ENCODE assay signal across 14 mouse cellular contexts in genomic region chr2:62390961-62391461, GRCm38 (mm10). TPM values are rescaled to one million over a fixed set of nuclear protein-coding genes. Genes with fewer than 3 reads are reported as not detected.
DNase-seq lines count a peak whose midpoint lies in the region; ATAC-seq lines count a peak whose summit lies in the region.
"Had no signal": no experiment of that assay in that cellular context is flagged by ENCODE, and none has a peak within 500 bp of the region (broad histone marks: within the 10 kb centered on the region; RNA-seq: fewer than 3 reads in every experiment).

No protein-coding gene starts in this region.

- no peaks in the 10 kb centered on the region for H3K27me3 ChIP-seq in liver, embryonic 13.5 days
- H3K27me3 ChIP-seq: embryonic facial prominence, embryonic 13.5 days; heart, embryonic 13.5 days; lung, embryonic 15.5 days; neural tube, embryonic 15.5 days had no signal

- H3K9ac ChIP-seq in liver, embryonic 13.5 days = no peak overlapping the region
- H3K9ac ChIP-seq: embryonic facial prominence, embryonic 13.5 days; heart, embryonic 13.5 days; lung, embryonic 15.5 days; neural tube, embryonic 15.5 days had no signal

- peak overlapping the region; percentile 36 for H3K4me2 ChIP-seq in liver, embryonic 13.5 days
- H3K4me2 ChIP-seq: embryonic facial prominence, embryonic 13.5 days; heart, embryonic 13.5 days; lung, embryonic 15.5 days; neural tube, embryonic 15.5 days had no signal

- peak; percentile 85 for ATAC-seq in liver, embryonic 13.5 days (ENCODE audit: low read depth)

- no peaks in the 10 kb centered on the region for H3K9me3 ChIP-seq in liver, embryonic 13.5 days (replicated peaks)
- H3K9me3 ChIP-seq: embryonic facial prominence, embryonic 13.5 days; heart, embryonic 13.5 days; lung, embryonic 15.5 days; neural tube, embryonic 15.5 days had no signal

- H3K4me1 ChIP-seq in liver, embryonic 13.5 days (replicated peaks) = peaks cover 9% of the 10 kb centered on the region; the same call in 1 of the 2 replicates
- H3K4me1 ChIP-seq: embryonic facial prominence, embryonic 13.5 days; heart, embryonic 13.5 days; lung, embryonic 15.5 days; neural tube, embryonic 15.5 days had no signal

- DNase-seq in heart, adult 11 months = peak; percentile 92
- DNase-seq in heart, adult 8-10 months (ENCODE audit: low spot score) = no peak
- peak; percentile 47 for DNase-seq in c-Kit-positive CD71-negative TER-119-negative erythroid progenitor cells, embryonic 14.5 days (ENCODE audit: low read depth)
- no peak for DNase-seq in liver, embryonic 13.5 days
- DNase-seq in thymus, adult 18-20 months = peak; percentile 18 to 49
- no peak for DNase-seq in embryo, embryonic 10 days (ENCODE audit: low spot score)
- DNase-seq in cerebellum, postnatal 14 days = no peak
- DNase-seq in retina, embryonic 14.5 days (ENCODE audit: low spot score) = no peak
- DNase-seq: adrenal gland, adult 2 months had no signal

- no peak overlapping the region for H3K27ac ChIP-seq in liver, embryonic 13.5 days
- H3K27ac ChIP-seq: embryonic facial prominence, embryonic 13.5 days; heart, embryonic 13.5 days; lung, embryonic 15.5 days; neural tube, embryonic 15.5 days had no signal

- no peaks in the 10 kb centered on the region for H3K36me3 ChIP-seq in liver, embryonic 13.5 days
- H3K36me3 ChIP-seq: embryonic facial prominence, embryonic 13.5 days; lung, embryonic 15.5 days; neural tube, embryonic 15.5 days had no signal

- 14% methylated on average over 12 of the region's 12 CpGs for WGBS in liver, embryonic 13.5 days (ENCODE audit: insufficient replicate concordance)

- no peak overlapping the region for H3K4me3 ChIP-seq in liver, embryonic 13.5 days (replicated peaks)
- H3K4me3 ChIP-seq: embryonic facial prominence, embryonic 13.5 days; heart, embryonic 13.5 days; lung, embryonic 15.5 days; neural tube, embryonic 15.5 days had no signal

RNA-seq across cellular contexts. Expression of gene Dpp4, which starts 21.0 kb away (rescaled TPM):
- total RNA-seq in heart, adult 8-10 months (2022) = 1 to 10 TPM; 2.5 to 7.6 (median 4.0) TPM
- 3.4 and 5.5 TPM in 2 replicates for polyA plus RNA-seq in liver, embryonic 13.5 days (2015; fragmentation: Nextera tagmentation; extraction: Ambion mirVana)
- polyA plus RNA-seq: C2C12 had no signal

Comparison
In these comparisons a context has a peak if more than half of its experiments do, and no peak if none do; other contexts are left out.
1. DNase-seq: peak in heart, adult 11 months (single experiment), c-Kit-positive CD71-negative TER-119-negative erythroid progenitor cells, embryonic 14.5 days (single experiment) and thymus, adult 18-20 months (2 of 2); none in heart, adult 8-10 months (single experiment), liver, embryonic 13.5 days (single experiment), embryo, embryonic 10 days (single experiment), cerebellum, postnatal 14 days (0 of 2) and retina, embryonic 14.5 days (single experiment).